Mouse (Mus musculus): ENCODE results near the gene Proser1. TPM values are rescaled to one million over a fixed set of nuclear protein-coding genes. Genes with fewer than 3 reads are reported as not detected.
A peak's percentile ranks its signal among the peaks of the same experiment; 100 is the strongest.

The Proser1 gene
- total RNA-seq, 2 experiments from 2014 or later = 18.1 to 27.7 TPM

DNA sequence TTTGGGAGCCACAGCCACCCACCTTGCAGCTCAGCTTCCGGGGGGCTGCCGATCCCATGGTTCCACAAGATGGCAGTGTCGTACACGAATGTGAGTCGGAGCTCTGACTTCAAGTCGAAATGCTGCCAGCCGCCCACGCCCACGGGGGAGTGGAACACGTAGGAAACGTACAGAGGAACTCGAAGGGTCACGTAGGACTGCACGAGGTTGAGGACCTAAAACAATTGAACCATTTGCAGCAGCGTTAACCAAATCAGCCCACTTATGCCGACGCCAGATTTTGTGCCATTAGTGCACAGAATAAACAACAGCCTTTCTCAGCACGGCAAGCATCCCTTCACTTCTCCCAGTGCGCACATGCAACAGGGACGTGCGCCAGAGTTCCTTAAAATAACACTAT, 62.3 kb downstream of the Proser1 start:
- intact Hi-C loops (cut with DNase I) = loop anchor here (2.0 to 10.0 kb wide), 5 partner anchors 63 to 787 kb away; partner anchors contain the start of genes Frem2 and Trpc4
- peak; percentile 75 to 83 for DNase-seq (ENCODE audit: low spot score in 2 of 2)

DNA sequence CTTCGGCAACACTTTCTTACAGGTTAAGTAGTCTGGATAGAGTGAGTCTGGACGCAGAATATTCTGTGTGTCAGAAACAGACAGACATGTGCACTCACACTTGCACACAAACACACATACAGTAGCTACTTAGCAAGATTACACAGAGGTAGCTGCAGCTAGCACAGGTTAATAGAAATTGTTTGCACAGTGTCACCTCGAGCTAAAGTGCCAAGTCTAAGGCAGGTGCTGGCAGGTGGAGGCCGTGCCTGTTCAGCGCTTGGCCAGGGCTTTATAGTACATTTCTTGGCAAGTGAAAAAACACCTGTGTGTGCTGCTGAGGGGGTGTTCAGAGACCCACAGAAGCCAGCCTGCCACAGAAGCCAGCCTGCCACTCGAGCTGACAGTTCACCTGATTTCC, 66.8 kb downstream of the Proser1 start:
- no peak for DNase-seq (ENCODE audit: low spot score in 2 of 2)
- intact Hi-C loops (cut with DNase I) = no loop called here

Other genes with a start within 250 kb of the Proser1 start
- 10 to 100 TPM in 1 of 2 experiments, 1 to 10 TPM in 1; 8.3 to 10.3 TPM for gene Nhlrc3, start 334 bp upstream of the Proser1 start, total RNA-seq (2021)
- gene Stoml3, start 25.0 kb downstream of the Proser1 start, total RNA-seq (2021) = not detected
- gene Frem2, start 193.7 kb downstream of the Proser1 start, total RNA-seq (2021) = 1 to 10 TPM; 1.2 to 1.5 TPM

Data from left cerebral cortex, postnatal 36 days (tissue).